ENCODE assay signal across 28 mouse cellular contexts in genomic region chr3:121362002-121362401, GRCm38 (mm10).
"Had no signal": no experiment of that assay in that cellular context is flagged by ENCODE, and none has a peak within 500 bp of the region (broad histone marks: within the 10 kb centered on the region; RNA-seq: fewer than 3 reads in every experiment).

No protein-coding gene starts in this region.

- H3K4me1 ChIP-seq: forebrain, embryonic 12.5 days; forebrain, embryonic 13.5 days; forebrain, embryonic 15.5 days had no signal

- H3K36me3 ChIP-seq: embryonic facial prominence, embryonic 12.5 days; embryonic facial prominence, embryonic 13.5 days; embryonic facial prominence, embryonic 15.5 days; forebrain, embryonic 10.5 days; forebrain, embryonic 12.5 days; forebrain, embryonic 15.5 days had no signal

- H3K27me3 ChIP-seq: embryonic facial prominence, embryonic 12.5 days; embryonic facial prominence, embryonic 13.5 days; embryonic facial prominence, embryonic 15.5 days; forebrain, embryonic 12.5 days; forebrain, embryonic 13.5 days; forebrain, embryonic 15.5 days had no signal

- ATAC-seq: forebrain, embryonic 13.5 days; forebrain, embryonic 14.5 days; forebrain, embryonic 15.5 days; forebrain, embryonic 16.5 days; forebrain, postnatal 0 days had no signal

- H3K9ac ChIP-seq: embryonic facial prominence, embryonic 12.5 days; embryonic facial prominence, embryonic 13.5 days; embryonic facial prominence, embryonic 15.5 days; forebrain, embryonic 12.5 days; forebrain, embryonic 13.5 days; forebrain, embryonic 15.5 days; forebrain, postnatal 0 days had no signal

- H3K9me3 ChIP-seq: embryonic facial prominence, embryonic 10.5 days; embryonic facial prominence, embryonic 12.5 days; embryonic facial prominence, embryonic 13.5 days; embryonic facial prominence, embryonic 15.5 days; forebrain, embryonic 10.5 days; forebrain, embryonic 12.5 days; forebrain, embryonic 13.5 days; forebrain, embryonic 15.5 days had no signal

- H3K27ac ChIP-seq: embryonic facial prominence, embryonic 10.5 days; embryonic facial prominence, embryonic 12.5 days; embryonic facial prominence, embryonic 13.5 days; embryonic facial prominence, embryonic 15.5 days; forebrain, embryonic 10.5 days; forebrain, embryonic 12.5 days; forebrain, embryonic 13.5 days; forebrain, embryonic 15.5 days; gastrocnemius, adult 2 months; heart, adult 2 months had no signal

- H3K4me2 ChIP-seq: embryonic facial prominence, embryonic 12.5 days; embryonic facial prominence, embryonic 13.5 days; embryonic facial prominence, embryonic 15.5 days; forebrain, embryonic 12.5 days; forebrain, embryonic 13.5 days; forebrain, embryonic 15.5 days had no signal

- DNase-seq: cerebellum, adult 2 months; cerebellum, adult 8-10 months; cerebellum, adult 9-10 months; cerebellum, adult 9-11 months; cerebellum, postnatal 10 days; cerebellum, postnatal 14 days; cerebellum, postnatal 25 days; cerebellum, postnatal 36 days; embryo, embryonic 11 days; forebrain, postnatal 0 days; gastrocnemius, adult 2 months; gastrocnemius, postnatal 10 days; gastrocnemius, postnatal 14 days; gastrocnemius, postnatal 25 days; gastrocnemius, postnatal 36 days; heart, adult 18-20 months; heart, adult 2 months had no signal

- H3K4me3 ChIP-seq: embryonic facial prominence, embryonic 10.5 days; embryonic facial prominence, embryonic 12.5 days; embryonic facial prominence, embryonic 13.5 days; embryonic facial prominence, embryonic 15.5 days; erythroblast, embryonic 14.5 days; forebrain, embryonic 10.5 days; forebrain, embryonic 12.5 days; forebrain, embryonic 13.5 days; forebrain, embryonic 15.5 days; gastrocnemius, adult 2 months; heart, adult 2 months had no signal
